Mouse (Mus musculus): ENCODE measurements around the gene Fam161b. TPM values are rescaled to one million over a fixed set of nuclear protein-coding genes. Genes with fewer than 3 reads are reported as not detected.

The Fam161b gene
- polyA plus RNA-seq, 1 experiment = not detected

DNA sequence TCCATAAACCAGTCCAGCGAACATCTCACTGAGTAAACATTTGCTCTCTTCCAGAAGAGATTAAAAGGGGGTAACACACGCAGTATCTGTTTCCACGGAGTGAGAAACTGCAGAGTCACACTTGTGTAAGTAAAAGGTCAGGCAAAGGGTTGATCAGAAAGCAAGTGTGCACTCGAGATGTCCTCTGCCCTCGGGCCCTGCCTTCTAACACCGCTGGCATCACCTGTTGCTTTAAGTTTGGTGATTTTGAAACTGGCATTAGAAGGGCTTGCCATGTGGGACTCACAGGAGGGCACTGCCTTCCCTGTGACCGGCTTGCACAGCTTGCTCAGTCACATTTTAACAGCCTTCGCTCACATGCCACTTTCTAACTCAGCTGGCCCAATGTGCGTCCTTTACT is 38.0 kb upstream of the Fam161b start:
- 83% methylated on average over 9 of the region's 9 CpGs for WGBS
- no peak overlapping the region for H3K27ac ChIP-seq (ENCODE audit: insufficient read depth, low read depth, low read length)
- H3K4me3 ChIP-seq (ENCODE audit: insufficient read depth, low read depth, low read length) = no peak overlapping the region
- H3K4me1 ChIP-seq (ENCODE audit: control insufficient read depth, insufficient read depth, low read length) = no peaks in the 10 kb centered on the region
- TF ChIP-seq CTCF (IDR thresholded peaks at IDR 0.05; ENCODE audit: insufficient read depth, low read depth, low read length) (no peak), POLR2A (IDR thresholded peaks at IDR 0.05; ENCODE audit: insufficient read depth, low read depth, low read length) (no peak)

DNA sequence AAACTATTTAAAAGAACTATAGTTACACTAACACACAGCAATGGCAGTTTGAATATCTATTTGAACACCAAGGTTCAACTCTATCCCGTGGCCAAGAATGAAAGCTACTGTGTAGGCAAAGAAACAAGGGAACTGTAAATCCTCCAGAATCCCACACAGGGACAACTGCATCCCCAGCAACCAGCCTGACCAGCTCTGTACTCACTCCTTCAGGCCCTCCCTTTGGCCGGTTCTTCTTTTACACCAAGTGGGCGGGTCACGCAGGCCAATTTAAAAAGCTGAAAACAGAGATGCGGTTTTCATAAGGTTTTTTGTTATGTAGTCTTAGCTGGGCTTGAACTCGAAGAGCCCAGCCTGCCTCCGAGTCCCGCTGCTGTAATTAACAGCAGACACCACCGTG is 37.5 kb upstream of the Fam161b start:
- Histone ChIP-seq H3K4me3 (ENCODE audit: insufficient read depth, low read depth, low read length) (no peak overlapping the region), H3K4me1 (ENCODE audit: control insufficient read depth, insufficient read depth, low read length) (no peaks in the 10 kb centered on the region), H3K27ac (ENCODE audit: insufficient read depth, low read depth, low read length) (no peak overlapping the region)
- no peak for TF ChIP-seq CTCF (IDR thresholded peaks at IDR 0.05; ENCODE audit: insufficient read depth, low read depth, low read length)
- TF ChIP-seq POLR2A (IDR thresholded peaks at IDR 0.05; ENCODE audit: insufficient read depth, low read depth, low read length) = no peak
- 86% methylated on average over 9 of the region's 9 CpGs for WGBS

DNA sequence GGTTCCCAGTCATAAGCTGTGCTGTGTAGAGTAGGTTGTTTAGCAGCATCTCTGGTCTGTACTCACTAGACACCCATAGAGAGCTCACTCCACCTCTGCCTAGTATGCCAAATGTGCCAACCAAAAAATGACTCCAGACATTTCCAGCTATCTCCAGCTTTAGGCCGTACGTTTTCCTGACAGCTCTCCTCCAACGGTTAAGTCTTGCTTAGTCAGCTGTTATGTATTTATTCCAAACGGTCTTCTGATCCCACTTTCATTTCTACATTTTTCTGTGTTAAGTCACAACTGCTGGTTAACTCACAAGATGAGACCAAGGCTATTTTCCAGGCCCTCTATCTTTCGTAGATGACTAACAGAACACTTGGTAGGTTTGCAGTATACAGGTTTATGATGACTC is 37.0 kb upstream of the Fam161b start:
- TF ChIP-seq POLR2A (IDR thresholded peaks at IDR 0.05; ENCODE audit: insufficient read depth, low read depth, low read length) = no peak
- no peak for TF ChIP-seq CTCF (IDR thresholded peaks at IDR 0.05; ENCODE audit: insufficient read depth, low read depth, low read length)
- H3K4me1 ChIP-seq (ENCODE audit: control insufficient read depth, insufficient read depth, low read length) = no peaks in the 10 kb centered on the region
- WGBS = 92% methylated on average over 5 of the region's 5 CpGs
- H3K27ac ChIP-seq (ENCODE audit: insufficient read depth, low read depth, low read length) = no peak overlapping the region
- no peak overlapping the region for H3K4me3 ChIP-seq (ENCODE audit: insufficient read depth, low read depth, low read length)

- Histone ChIP-seq H3K27ac (ENCODE audit: insufficient read depth, low read depth, low read length) (no peak overlapping the region), H3K4me3 (ENCODE audit: insufficient read depth, low read depth, low read length) (no peak overlapping the region), H3K4me1 (ENCODE audit: control insufficient read depth, insufficient read depth, low read length) (no peaks in the 10 kb centered on the region)
- no peak for TF ChIP-seq CTCF (IDR thresholded peaks at IDR 0.05; ENCODE audit: insufficient read depth, low read depth, low read length)
- TF ChIP-seq POLR2A (IDR thresholded peaks at IDR 0.05; ENCODE audit: insufficient read depth, low read depth, low read length) = no peak
Measured at GRCm38 (mm10) chr12:84397685-84398084, 36.1 kb upstream of the Fam161b start.

- TF ChIP-seq POLR2A (IDR thresholded peaks at IDR 0.05; ENCODE audit: insufficient read depth, low read depth, low read length) (no peak), CTCF (IDR thresholded peaks at IDR 0.05; ENCODE audit: insufficient read depth, low read depth, low read length) (no peak)
- 91% methylated on average over 14 of the region's 14 CpGs for WGBS
Measured at GRCm38 (mm10) chr12:84396947-84397679, 35.5 kb upstream of the Fam161b start.

GRCm38 (mm10) chr12:84393847-84394246 is 32.2 kb upstream of the Fam161b start:
- WGBS = 88% methylated on average over 5 of the region's 5 CpGs
- no peak for TF ChIP-seq POLR2A (IDR thresholded peaks at IDR 0.05; ENCODE audit: insufficient read depth, low read depth, low read length)
- TF ChIP-seq CTCF (IDR thresholded peaks at IDR 0.05; ENCODE audit: insufficient read depth, low read depth, low read length) = no peak
- H3K4me1 ChIP-seq (ENCODE audit: control insufficient read depth, insufficient read depth, low read length) = no peaks in the 10 kb centered on the region

More at GRCm38 (mm10) chr12:84396947-84397679, 35.5 kb upstream of the Fam161b start:
- Histone ChIP-seq H3K27ac (ENCODE audit: insufficient read depth, low read depth, low read length) (no peak overlapping the region), H3K4me3 (ENCODE audit: insufficient read depth, low read depth, low read length) (no peak overlapping the region), H3K4me1 (ENCODE audit: control insufficient read depth, insufficient read depth, low read length) (no peaks in the 10 kb centered on the region)

DNA sequence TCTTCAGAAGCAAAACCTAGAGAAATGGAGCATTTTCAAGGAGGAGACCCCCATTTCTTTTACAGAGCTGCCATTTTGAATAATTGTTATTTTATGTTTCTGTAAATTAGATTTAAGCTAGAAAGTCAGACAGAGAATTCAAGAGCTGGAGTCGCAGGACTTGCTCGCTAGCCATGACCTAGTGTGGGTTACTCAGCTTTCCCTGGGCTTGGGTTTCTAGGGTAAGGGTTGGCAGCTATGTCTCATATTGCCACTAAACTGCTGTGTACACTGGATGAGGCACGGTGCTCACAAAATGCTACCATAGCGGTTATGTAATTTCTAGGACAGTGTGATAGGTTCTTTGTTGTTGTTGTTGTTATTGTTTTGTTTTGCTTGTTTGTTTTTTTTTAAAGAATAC is 31.0 kb upstream of the Fam161b start:
- TF ChIP-seq POLR2A (IDR thresholded peaks at IDR 0.05; ENCODE audit: insufficient read depth, low read depth, low read length) (no peak), CTCF (IDR thresholded peaks at IDR 0.05; ENCODE audit: insufficient read depth, low read depth, low read length) (no peak)
- no peak overlapping the region for H3K4me3 ChIP-seq (ENCODE audit: insufficient read depth, low read depth, low read length)
- WGBS = 97% methylated on average over 4 of the region's 4 CpGs
- H3K4me1 ChIP-seq (ENCODE audit: control insufficient read depth, insufficient read depth, low read length) = no peaks in the 10 kb centered on the region
- no peak overlapping the region for H3K27ac ChIP-seq (ENCODE audit: insufficient read depth, low read depth, low read length)

More at GRCm38 (mm10) chr12:84393847-84394246, 32.2 kb upstream of the Fam161b start:
- H3K4me3 ChIP-seq (ENCODE audit: insufficient read depth, low read depth, low read length) = no peak overlapping the region
- H3K27ac ChIP-seq (ENCODE audit: insufficient read depth, low read depth, low read length) = no peak overlapping the region

GRCm38 (mm10) chr12:84390336-84390735 is 28.7 kb upstream of the Fam161b start:
- Histone ChIP-seq H3K4me3 (ENCODE audit: insufficient read depth, low read depth, low read length) (no peak overlapping the region), H3K4me1 (ENCODE audit: control insufficient read depth, insufficient read depth, low read length) (no peaks in the 10 kb centered on the region), H3K27ac (ENCODE audit: insufficient read depth, low read depth, low read length) (no peak overlapping the region)
- 94% methylated on average over 6 of the region's 6 CpGs for WGBS
- no peak for TF ChIP-seq CTCF (IDR thresholded peaks at IDR 0.05; ENCODE audit: insufficient read depth, low read depth, low read length)
- TF ChIP-seq POLR2A (IDR thresholded peaks at IDR 0.05; ENCODE audit: insufficient read depth, low read depth, low read length) = no peak

GRCm38 (mm10) chr12:84388774-84389400 is 27.3 kb upstream of the Fam161b start:
- H3K4me1 ChIP-seq (ENCODE audit: control insufficient read depth, insufficient read depth, low read length) = no peaks in the 10 kb centered on the region
- 79% methylated on average over 14 of the region's 14 CpGs for whole genome bisulfite sequencing
- H3K27ac ChIP-seq (ENCODE audit: insufficient read depth, low read depth, low read length) = no peak overlapping the region
- TF ChIP-seq POLR2A (IDR thresholded peaks at IDR 0.05; ENCODE audit: insufficient read depth, low read depth, low read length) (no peak), CTCF (IDR thresholded peaks at IDR 0.05; ENCODE audit: insufficient read depth, low read depth, low read length) (no peak)
- no peak overlapping the region for H3K4me3 ChIP-seq (ENCODE audit: insufficient read depth, low read depth, low read length)
